Mouse (Mus musculus): ENCODE data around the gene Gm3033.
"Not testable (repeated sequence)": the region's sequence is repeated elsewhere in the genome, so short reads cannot be mapped to it uniquely, and the experiment has no call there.

The Gm3033 gene

DNA sequence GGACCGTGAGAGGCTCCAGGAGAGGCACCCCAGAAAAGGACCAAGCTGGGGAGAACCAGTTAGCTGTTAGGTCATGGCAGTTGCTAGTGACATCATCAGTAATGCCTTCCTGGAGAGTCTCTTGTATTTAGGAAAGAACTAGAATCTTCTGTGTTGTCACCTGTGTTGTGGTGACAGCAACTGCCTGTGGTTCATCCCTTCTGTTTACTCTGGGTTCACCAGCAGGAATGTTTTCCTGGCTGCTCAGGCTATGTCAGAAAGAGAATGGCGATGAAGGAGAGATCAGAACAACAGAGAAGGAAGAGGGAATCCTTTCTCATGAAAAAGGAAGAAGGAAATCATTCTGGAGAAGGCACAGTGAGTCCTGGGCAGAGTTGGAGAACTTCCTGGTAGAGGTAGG is at the start of gene Gm3033:
Gm3033 (plus strand) TSS at position 301 of the 400 bp plus-strand sequence.
- not testable (repeated sequence) for DNase-seq (ENCODE audit: low spot score in 2 of 2)

DNA sequence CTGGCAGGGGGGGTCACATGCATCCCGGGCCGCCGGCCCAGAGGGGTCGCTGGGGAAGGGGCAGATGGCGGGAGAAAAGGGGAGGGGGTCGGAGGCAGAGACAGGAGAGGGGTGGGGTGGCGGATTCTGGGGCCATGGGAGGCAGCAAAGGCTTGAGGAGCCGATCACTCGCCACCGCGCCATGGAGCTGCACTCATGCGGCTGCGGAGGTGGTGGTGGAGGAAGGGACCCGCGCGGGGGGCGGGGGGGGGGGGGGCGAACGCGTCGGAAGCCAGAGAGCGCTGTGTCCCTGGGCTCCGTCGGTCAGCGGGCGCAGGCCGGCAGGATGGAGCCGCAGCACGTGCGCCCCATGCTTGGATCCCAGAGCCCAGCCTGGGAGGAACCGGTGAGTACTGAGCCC is 36.3 kb upstream of the Gm3033 start, which contains the start of gene Gm3002:
Gm3002 (plus strand) TSS at position 301 of the 400 bp plus-strand sequence.
- not testable (repeated sequence) for DNase-seq (ENCODE audit: low spot score in 2 of 2)

DNA sequence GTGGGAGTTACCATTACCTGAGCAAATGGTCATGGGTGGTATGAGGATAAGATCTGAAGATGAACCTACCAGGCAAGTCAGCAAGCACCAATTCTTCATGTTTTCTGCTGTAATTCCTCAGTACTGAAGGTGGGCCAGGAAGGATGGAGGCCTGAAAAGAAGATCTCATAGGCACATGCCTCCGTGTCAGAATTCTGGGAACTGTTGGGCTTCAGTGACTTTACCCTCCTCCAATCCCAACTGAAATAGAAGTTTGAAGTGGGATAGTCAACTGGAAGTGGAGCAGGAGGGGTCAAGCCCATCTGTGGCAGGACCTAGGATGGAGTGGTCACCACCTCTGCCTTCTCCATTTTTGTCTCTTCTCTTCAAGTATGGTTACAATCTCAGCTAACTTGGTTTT is 37.8 kb downstream of the Gm3033 start, which contains the start of gene Gm2916:
Gm2916 (plus strand) TSS at position 301 of the 400 bp plus-strand sequence.
- DNase-seq (ENCODE audit: low spot score in 2 of 2), result not testable (repeated sequence)
